Mouse (Mus musculus) embryonic facial prominence, embryonic 14.5 days (tissue): ENCODE measurements at regions not wholly inside any gene's neighbourhood (a gene's known extent, or its start where the extent isn't known, plus 50 kb on each side); places are given as distances from the start of the nearest gene placed in this dataset.
"Not testable (repeated sequence)": the region's sequence is repeated elsewhere in the genome, so short reads cannot be mapped to it uniquely, and the experiment has no call there.

Source experiments
- ATAC-seq: fragments of 200-750 bp; cut with Nextera tagmentation; 2 replicates; pipeline ENCODE4 v1.8.0; 2017; ENCODE audit warnings: low read depth, moderate number of reproducible peaks, moderate TSS enrichment
- DNase-seq: peaks from one replicate; pipeline ENCODE4 v3.0.0-alpha.2; 2015; ENCODE audit warnings: low spot score
- H3K27ac ChIP-seq: fragments of 300-500 bp; sonication (generic); replicated peaks from 2 replicates; pipeline ENCODE4 v1.5.1; 2014; ENCODE audit warnings: low read depth, mild to moderate bottlenecking, low read length, moderate library complexity
- H3K27me3 ChIP-seq: fragments of 300-500 bp; sonication (generic); replicated peaks from 2 replicates; pipeline ENCODE4 v1.6.1; 2014; ENCODE audit warnings: low read length; ENCODE audit not compliant: control insufficient read depth, insufficient read depth
- H3K36me3 ChIP-seq: fragments of 300-500 bp; sonication (generic); 2 replicates; pipeline ENCODE4 v1.6.1; 2014; ENCODE audit warnings: low read length, mixed read lengths; ENCODE audit not compliant: control insufficient read depth, insufficient read depth
- H3K4me1 ChIP-seq: fragments of 300-500 bp; sonication (generic); 2 replicates; pipeline ENCODE4 v1.6.1; 2014; ENCODE audit warnings: antibody characterized with exemption, low read length; ENCODE audit not compliant: control insufficient read depth, insufficient read depth
- H3K4me2 ChIP-seq: fragments of 300-500 bp; sonication (generic); 2 replicates; pipeline ENCODE4 v1.6.1; 2014; ENCODE audit warnings: low read depth, mild to moderate bottlenecking, low read length, moderate library complexity, mixed read lengths
- H3K4me3 ChIP-seq: fragments of 300-500 bp; sonication (generic); 2 replicates; pipeline ENCODE4 v1.5.1; 2014; ENCODE audit warnings: low read depth, mild to moderate bottlenecking, low read length
- H3K9ac ChIP-seq: fragments of 300-500 bp; sonication (generic); 2 replicates; pipeline ENCODE4 v1.6.1; 2014; ENCODE audit warnings: low read depth, mild to moderate bottlenecking, low read length, moderate library complexity, mixed read lengths
- H3K9me3 ChIP-seq: fragments of 300-500 bp; sonication (generic); 2 replicates; pipeline ENCODE4 v1.6.1; 2016; ENCODE audit warnings: low read length; ENCODE audit not compliant: control insufficient read depth
- WGBS: fragments of 180-500 bp; shearing (Covaris S2); extraction: QIAGEN DNeasy Blood & Tissue Kit; methylation state at CpG from one replicate; pipeline ENCODE4 v1.1.7; 2014; 5-methylcytosine and 5-hydroxymethylcytosine counted together

GRCm38 (mm10) chr6:25012376-25013287 is 56.5 kb upstream of the Tmem229a start:
- Histone ChIP-seq H3K4me2 (no peak overlapping the region), H3K9ac (no peak overlapping the region), H3K27me3 (no peaks in the 10 kb centered on the region), H3K9me3 (no peaks in the 10 kb centered on the region), H3K4me3 (no peak overlapping the region), H3K36me3 (no peaks in the 10 kb centered on the region), H3K4me1 (no peaks in the 10 kb centered on the region), H3K27ac (no peak overlapping the region)
- 56% methylated on average over 2 of the region's 2 CpGs for WGBS
- DNase-seq: peak; percentile 14
- ATAC-seq: no peak

DNA sequence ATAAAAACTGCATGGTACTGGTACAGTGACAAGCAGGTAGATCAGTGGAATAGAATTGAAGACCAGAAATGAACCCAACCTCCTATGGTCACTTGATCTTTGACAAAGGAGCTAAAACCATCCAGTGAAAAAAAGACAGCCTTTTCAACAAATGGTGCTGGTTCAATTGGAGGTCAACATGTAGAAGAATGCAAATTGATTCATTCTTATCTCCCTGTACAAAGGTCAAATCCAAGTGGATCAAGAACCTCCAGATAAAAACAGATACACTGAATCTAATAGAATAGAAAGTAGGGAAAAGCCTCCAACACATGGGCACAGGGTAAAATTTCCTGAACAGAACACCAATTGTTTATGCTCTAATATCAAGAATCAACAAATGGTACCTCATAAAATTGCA is 52.8 kb upstream of the Tmem229a start:
- not testable (repeated sequence) for ATAC-seq, H3K27me3 ChIP-seq, H3K4me2 ChIP-seq, H3K9me3 ChIP-seq, H3K4me3 ChIP-seq, H3K9ac ChIP-seq, H3K27ac ChIP-seq, H3K36me3 ChIP-seq, H3K4me1 ChIP-seq, DNase-seq
